Mouse (Mus musculus): ENCODE data around the gene Agbl4. TPM values are rescaled to one million over a fixed set of nuclear protein-coding genes. Genes with fewer than 3 reads are reported as not detected.
A peak's percentile ranks its signal among the peaks of the same experiment; 100 is the strongest.

Gene Agbl4
- polyA plus RNA-seq, 1 experiment from 2014 or later: 1.7 TPM

DNA sequence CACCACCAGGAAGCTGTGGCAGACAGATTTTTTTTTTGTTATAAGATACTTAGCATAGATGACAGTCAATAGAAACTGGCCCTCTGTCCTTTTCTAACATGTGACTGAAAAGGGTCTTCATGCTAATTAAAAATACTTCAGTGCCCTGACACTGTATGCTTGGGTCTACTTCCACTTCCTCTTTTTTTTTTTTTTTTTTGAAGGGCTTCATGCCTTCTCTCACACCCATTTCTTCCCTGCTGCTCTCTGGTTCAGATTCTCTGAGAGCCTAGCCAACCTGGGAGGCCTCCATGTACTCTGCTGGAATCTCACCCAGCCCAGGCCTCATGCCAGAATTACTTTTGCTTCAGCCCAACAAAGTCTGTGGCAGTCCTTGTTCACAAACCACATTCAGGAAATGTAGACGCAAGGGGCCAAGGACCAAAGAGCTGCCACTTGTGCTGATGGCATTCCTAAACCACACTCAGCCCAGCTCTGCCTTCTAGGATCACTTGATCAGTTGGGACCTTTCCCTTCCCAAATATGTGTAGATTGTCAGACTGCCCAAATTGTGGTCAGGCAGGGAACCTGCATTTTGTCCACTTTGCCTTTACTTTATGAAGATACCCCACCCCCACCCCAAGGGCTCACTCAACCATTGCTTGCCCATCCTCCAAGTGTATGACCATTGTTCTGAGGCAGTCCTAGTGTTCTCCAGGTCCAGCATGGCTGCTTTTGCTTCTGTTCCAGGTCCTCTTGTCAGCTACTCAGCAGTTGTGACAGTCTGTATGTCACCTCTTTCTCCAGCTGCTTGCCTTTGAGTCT lies 1045.2 kb downstream of the Agbl4 start:
- Histone ChIP-seq H3K9me3 (no peaks in the 10 kb centered on the region), H3K9ac (no peak overlapping the region), H3K4me2 (no peak overlapping the region), H3K27me3 (no peaks in the 10 kb centered on the region), H3K36me3 (peaks cover 25% of the 10 kb centered on the region), H3K4me3 (no peak overlapping the region), H3K4me1 (replicated peaks) (peaks cover 54% of the 10 kb centered on the region), H3K27ac (replicated peaks) (peak overlapping the region; percentile 83)
- WGBS: 69% methylated on average over 1 of the region's 1 CpGs
- no peak for ATAC-seq (ENCODE audit: low read depth)

DNA sequence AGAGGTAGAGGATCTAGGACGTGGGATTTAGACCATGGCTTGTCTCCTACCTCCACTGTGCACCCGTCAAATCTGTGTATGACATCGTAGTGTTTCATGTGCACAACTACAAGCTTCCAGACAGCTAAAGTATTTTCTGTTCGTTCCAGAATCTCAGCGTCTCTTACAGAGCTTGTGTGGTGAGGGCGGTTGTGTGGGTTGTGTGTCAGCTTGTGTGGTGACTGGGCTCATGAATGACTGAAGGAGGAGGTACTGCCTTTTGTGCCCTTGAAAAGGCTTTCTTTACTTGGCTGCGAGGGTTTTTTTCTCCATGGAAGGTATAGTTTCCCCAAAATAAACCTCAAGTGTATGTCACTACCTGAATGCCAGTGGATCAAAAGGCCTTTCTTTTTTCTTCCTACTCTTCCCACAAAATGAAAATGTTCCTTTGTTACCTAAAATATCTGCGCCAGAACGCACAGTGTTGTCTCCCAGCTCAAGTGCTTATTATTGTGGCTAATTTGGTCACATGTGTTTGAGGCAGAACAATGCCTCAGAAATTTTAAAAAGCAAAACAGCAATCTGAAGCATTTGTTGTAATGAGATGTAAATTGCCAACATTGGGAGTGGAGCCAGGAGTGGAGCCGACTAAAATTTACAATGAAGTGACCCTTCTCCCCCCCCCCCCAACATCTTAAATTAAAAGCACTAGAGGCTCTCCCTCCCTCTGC lies 1046.6 kb downstream of the Agbl4 start:
- 37% methylated on average over 10 of the region's 10 CpGs for WGBS

DNA sequence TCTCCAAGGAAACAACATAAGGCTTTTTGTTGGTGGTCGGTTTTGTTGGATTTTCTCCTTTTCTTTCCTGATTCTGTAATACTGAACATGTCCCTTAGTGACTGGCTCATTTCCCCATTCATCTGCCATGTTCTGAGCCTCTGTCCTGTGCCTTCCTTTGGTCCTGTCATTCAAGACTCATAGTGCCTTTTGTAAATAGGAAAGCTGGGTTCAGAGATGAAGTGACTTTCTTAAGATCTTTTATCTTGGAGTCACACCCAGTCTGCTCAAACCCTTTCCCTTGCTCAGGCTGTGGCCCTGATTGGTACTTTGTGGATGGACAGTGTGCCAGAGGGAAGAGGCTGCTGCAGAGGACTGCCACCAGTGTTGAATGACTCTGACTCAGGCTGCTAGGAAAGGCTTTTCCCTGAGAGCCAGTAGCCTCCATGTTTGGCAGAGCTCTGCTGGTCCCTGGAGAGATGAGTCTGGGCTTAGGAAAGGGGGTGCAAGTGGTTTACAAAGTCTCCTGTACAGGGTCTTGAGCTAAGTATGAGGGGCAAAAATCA lies 1047.2 kb downstream of the Agbl4 start:
- Histone ChIP-seq H3K4me1 (replicated peaks) (peaks cover 53% of the 10 kb centered on the region), H3K36me3 (peaks cover 32% of the 10 kb centered on the region), H3K4me3 (no peak overlapping the region), H3K27me3 (no peaks in the 10 kb centered on the region), H3K9me3 (no peaks in the 10 kb centered on the region), H3K27ac (replicated peaks) (peak overlapping the region; percentile 83), H3K4me2 (no peak overlapping the region), H3K9ac (no peak overlapping the region)
- 11% methylated on average over 1 of the region's 1 CpGs for WGBS
- peak; percentile 85 for ATAC-seq (ENCODE audit: low read depth)

More for the DNA sequence above, 1046.6 kb downstream of the Agbl4 start:
- no peaks in the 10 kb centered on the region for H3K9me3 ChIP-seq
- H3K27ac ChIP-seq (replicated peaks): peak overlapping the region; percentile 83
- H3K9ac ChIP-seq: peak overlapping the region; percentile 17; the same call in 1 of the 2 replicates
- H3K4me1 ChIP-seq (replicated peaks): peaks cover 53% of the 10 kb centered on the region
- no peak overlapping the region for H3K4me2 ChIP-seq
- H3K4me3 ChIP-seq: no peak overlapping the region
- peaks cover 26% of the 10 kb centered on the region for H3K36me3 ChIP-seq
- ATAC-seq (ENCODE audit: low read depth): peak; percentile 48
- H3K27me3 ChIP-seq: no peaks in the 10 kb centered on the region

DNA sequence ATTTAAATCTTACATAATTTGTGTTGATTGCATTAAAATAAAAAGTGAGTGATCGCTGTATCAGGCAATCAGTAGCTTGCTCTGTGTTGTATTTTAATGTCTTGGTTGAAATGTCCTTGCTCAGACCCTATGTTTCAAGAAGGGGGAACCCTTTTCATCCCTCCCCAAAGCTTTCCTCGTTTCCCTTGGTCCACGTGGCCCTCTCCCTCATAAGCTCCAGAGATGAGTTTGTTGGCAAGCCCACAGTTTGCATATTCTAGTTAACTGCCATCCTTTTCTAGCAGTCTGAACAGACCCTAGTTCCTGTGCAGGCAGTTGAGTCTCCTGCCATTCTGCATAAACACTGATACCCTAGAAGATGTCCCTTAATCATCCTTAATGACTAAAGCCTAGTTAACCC lies 1050.5 kb downstream of the Agbl4 start:
- Histone ChIP-seq H3K4me2 (no peak overlapping the region), H3K36me3 (peaks cover 41% of the 10 kb centered on the region), H3K27me3 (no peaks in the 10 kb centered on the region), H3K9me3 (no peaks in the 10 kb centered on the region), H3K27ac (replicated peaks) (no peak overlapping the region), H3K4me1 (replicated peaks) (peaks cover 26% of the 10 kb centered on the region), H3K4me3 (no peak overlapping the region), H3K9ac (no peak overlapping the region)
- no peak for ATAC-seq (ENCODE audit: low read depth)
- 94% methylated on average over 3 of the region's 3 CpGs for WGBS

DNA sequence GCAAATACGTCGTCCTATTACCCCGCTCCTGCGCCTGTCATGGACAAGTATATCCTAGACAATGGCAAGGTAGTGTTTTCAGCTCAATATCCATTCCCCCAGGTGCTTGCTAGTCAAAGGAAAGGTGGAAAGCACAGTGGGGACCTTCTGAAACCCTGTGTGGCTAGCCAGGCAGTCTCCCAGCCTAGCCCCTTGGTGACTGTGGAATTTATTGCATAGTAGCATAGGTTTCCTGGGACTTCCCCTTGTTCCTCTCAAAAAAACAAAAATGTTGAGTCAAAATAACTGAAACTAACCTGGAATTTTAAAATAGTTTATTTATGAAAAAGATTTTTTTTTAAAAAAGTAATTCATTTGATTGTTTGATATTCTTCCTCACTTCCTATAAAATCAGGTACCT lies 1051.1 kb downstream of the Agbl4 start:
- H3K36me3 ChIP-seq: peaks cover 48% of the 10 kb centered on the region
- no peak overlapping the region for H3K4me2 ChIP-seq
- ATAC-seq (ENCODE audit: low read depth): no peak
- peaks cover 20% of the 10 kb centered on the region for H3K4me1 ChIP-seq (replicated peaks)
- WGBS: 92% methylated on average over 4 of the region's 4 CpGs
- H3K9me3 ChIP-seq: no peaks in the 10 kb centered on the region
- H3K9ac ChIP-seq: no peak overlapping the region
- no peaks in the 10 kb centered on the region for H3K27me3 ChIP-seq
- H3K4me3 ChIP-seq: no peak overlapping the region
- no peak overlapping the region for H3K27ac ChIP-seq (replicated peaks)

DNA sequence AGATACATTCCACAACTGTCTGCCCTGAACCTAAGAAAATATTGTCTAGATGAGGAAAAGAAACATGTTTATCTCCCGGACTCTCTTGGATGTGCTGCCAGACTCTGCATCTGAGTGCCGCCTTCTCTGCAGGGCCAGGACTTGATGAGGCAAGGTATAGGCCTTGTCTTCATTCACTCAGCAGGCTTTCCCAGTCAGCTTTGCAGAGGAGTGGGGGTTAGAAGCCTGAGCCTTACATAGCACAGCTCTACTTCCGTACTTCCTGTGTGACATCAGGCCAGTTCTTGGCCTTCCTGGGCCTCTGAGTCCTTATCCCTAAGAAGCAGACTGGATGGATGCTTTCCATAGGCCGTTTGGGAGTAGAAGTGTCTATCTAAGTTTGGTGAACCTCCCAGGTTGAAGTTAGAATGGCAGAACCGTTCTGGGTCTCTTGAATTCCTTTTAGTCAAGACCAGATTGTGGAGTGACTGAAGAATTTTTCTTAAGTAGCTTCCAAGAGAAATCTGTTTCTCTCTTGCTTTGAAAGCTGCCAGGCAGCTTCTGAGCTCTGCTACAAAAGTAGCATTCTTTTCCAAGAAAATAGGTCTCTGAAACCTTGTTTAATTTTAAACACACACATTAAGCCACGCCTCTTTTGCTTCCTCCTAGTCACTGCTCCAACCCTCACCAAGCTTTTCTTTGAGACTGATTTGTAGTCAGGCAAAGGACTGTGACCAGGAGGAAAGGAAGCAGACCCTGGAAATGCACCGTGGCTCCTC lies 1052.2 kb downstream of the Agbl4 start:
- H3K27ac ChIP-seq (replicated peaks): no peak overlapping the region
- no peak overlapping the region for H3K4me3 ChIP-seq
- no peak for ATAC-seq (ENCODE audit: low read depth)
- H3K36me3 ChIP-seq: peaks cover 58% of the 10 kb centered on the region
- H3K9ac ChIP-seq: no peak overlapping the region
- peaks cover 9% of the 10 kb centered on the region for H3K4me1 ChIP-seq (replicated peaks)
- H3K9me3 ChIP-seq: no peaks in the 10 kb centered on the region
- H3K27me3 ChIP-seq: no peaks in the 10 kb centered on the region
- 79% methylated on average over 7 of the region's 7 CpGs for WGBS
- H3K4me2 ChIP-seq: no peak overlapping the region

DNA sequence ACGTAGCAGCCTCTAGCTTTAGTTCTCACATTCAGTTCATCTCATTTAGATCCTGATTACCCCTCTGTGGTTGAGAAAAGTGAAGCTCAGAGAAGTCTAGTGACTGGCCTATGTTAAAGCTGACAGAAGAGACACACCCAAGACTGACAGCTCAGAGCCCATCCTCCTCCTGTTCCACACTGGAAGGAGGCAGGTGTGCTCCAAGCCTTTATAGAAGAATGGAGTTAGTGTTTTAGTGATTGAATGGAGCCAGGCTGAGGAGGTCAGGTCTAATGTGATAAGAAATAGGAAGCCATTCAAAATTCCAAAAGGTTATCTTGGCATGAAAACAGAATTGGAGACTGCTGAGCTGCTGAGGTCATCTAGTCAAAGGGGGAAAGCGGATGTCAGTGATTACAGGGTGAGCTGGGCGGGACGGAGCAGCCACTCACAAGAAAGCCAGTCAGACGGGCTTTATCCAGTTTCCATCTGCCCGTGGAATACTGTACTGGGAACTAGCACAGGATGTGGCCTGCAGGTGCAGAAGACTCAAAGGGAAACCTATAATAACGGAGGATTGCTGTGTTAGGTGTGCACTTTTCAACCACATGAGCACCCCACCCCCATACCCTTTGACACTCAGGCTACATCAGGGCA lies 1053.9 kb downstream of the Agbl4 start:
- Histone ChIP-seq H3K27me3 (no peaks in the 10 kb centered on the region), H3K4me3 (no peak overlapping the region), H3K9ac (no peak overlapping the region), H3K9me3 (no peaks in the 10 kb centered on the region), H3K4me2 (no peak overlapping the region), H3K4me1 (replicated peaks) (peaks cover 12% of the 10 kb centered on the region), H3K36me3 (peaks cover 72% of the 10 kb centered on the region), H3K27ac (replicated peaks) (no peak overlapping the region)
- 84% methylated on average over 7 of the region's 7 CpGs for WGBS
- ATAC-seq (ENCODE audit: low read depth): no peak; the same call in 1 of the 2 replicates

DNA sequence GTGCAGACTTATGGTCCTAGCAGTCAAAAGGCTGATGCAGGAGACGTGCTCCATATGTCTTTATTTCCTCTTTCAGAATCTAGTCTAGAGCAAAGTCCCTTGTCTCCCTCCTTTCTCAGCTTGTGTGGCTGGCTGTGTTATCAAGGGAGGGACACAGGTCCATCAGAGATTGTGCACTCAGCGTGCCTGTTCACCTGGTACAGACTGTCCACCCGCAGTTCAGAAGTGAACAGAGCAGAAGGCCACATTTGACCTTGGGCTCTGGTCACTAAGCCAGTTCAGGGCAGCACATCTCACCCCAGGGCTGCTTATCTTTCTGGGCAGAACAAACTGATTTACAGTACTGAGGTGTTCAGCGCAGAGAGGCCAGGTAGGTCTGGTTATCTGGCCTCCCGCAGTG lies 1054.7 kb downstream of the Agbl4 start:
- Histone ChIP-seq H3K36me3 (peaks cover 65% of the 10 kb centered on the region), H3K4me3 (no peak overlapping the region), H3K9me3 (no peaks in the 10 kb centered on the region), H3K9ac (no peak overlapping the region), H3K27ac (replicated peaks) (no peak overlapping the region), H3K27me3 (no peaks in the 10 kb centered on the region), H3K4me2 (no peak overlapping the region), H3K4me1 (replicated peaks) (peaks cover 20% of the 10 kb centered on the region)
- 90% methylated on average over 5 of the region's 5 CpGs for WGBS
- no peak for ATAC-seq (ENCODE audit: low read depth)

DNA sequence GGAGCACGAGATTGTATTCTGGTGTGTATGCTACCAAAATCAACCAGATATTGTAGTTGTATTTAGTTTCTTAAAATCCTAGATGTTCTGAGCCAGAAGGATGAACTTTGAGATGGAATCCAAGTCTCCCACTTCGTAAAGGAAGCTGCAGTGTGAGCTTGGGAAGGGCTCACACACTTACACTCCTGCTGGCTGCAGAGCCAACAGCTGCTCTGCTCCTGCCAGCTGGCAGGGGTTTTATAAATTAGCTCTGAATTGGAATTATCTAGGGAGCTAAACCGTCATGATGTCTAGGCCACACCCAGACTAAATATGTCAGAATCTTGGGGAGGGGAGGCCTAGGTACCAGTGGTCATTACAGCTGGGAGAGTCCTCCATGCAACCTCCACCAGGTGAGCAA lies 1055.8 kb downstream of the Agbl4 start:
- no peaks in the 10 kb centered on the region for H3K27me3 ChIP-seq
- peaks cover 31% of the 10 kb centered on the region for H3K4me1 ChIP-seq (replicated peaks)
- H3K27ac ChIP-seq (replicated peaks): no peak overlapping the region
- no peaks in the 10 kb centered on the region for H3K9me3 ChIP-seq
- H3K4me3 ChIP-seq: no peak overlapping the region
- no peak overlapping the region for H3K4me2 ChIP-seq
- peaks cover 67% of the 10 kb centered on the region for H3K36me3 ChIP-seq
- no peak overlapping the region for H3K9ac ChIP-seq
- 60% methylated on average over 3 of the region's 3 CpGs for WGBS
- no peak for ATAC-seq (ENCODE audit: low read depth)

DNA sequence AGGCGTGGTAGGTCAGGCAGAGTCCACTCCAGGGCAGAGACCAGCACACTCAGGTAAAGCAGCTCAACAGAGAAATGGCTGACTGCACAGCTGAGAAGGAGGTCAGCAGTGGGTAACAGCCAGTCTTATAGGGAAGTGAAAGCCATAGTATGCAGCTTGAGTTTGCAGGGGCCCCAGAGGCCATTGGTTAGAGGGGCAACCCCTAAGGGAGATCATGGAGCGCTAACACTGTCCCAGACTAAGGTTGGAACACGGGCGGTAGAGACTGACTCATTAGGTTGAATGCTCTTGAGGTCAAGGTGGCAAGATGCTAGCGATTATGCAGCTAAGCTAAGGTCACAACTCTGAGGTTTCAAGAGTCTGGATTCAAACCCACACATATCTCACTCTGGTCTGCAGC lies 1058.2 kb downstream of the Agbl4 start:
- no peaks in the 10 kb centered on the region for H3K27me3 ChIP-seq
- no peak overlapping the region for H3K27ac ChIP-seq (replicated peaks)
- 0 out of 2 replicates have a peak, but pooled peaks have one; percentile 13 for ATAC-seq (ENCODE audit: low read depth)
- peaks cover 36% of the 10 kb centered on the region for H3K4me1 ChIP-seq (replicated peaks)
- H3K36me3 ChIP-seq: peaks cover 70% of the 10 kb centered on the region
- no peaks in the 10 kb centered on the region for H3K9me3 ChIP-seq
- H3K9ac ChIP-seq: no peak overlapping the region
- no peak overlapping the region for H3K4me3 ChIP-seq
- WGBS: 83% methylated on average over 5 of the region's 5 CpGs
- H3K4me2 ChIP-seq: no peak overlapping the region

DNA sequence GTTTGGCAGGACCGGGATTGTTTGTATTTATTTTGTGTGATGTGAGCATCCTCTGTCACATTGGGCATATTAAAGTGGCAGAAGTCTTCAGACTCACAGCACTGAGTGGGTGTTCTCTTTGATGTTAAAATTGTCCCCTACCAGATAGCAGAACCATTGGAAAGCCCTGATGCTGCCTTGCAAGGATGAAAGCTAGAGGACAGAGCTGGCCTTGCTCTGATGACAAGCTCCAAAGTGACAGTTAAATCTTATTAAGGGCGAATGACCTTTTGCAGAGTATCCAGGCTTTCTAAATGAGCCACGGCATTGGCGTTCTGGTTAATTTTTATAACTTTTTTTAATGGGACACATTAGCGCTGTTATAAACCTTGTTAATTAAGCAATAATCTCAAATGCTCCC lies 1060.1 kb downstream of the Agbl4 start:
- Histone ChIP-seq H3K4me2 (no peak overlapping the region), H3K36me3 (peaks cover 68% of the 10 kb centered on the region), H3K9me3 (no peaks in the 10 kb centered on the region), H3K4me3 (no peak overlapping the region), H3K27ac (replicated peaks) (peak overlapping the region; percentile 72), H3K9ac (no peak overlapping the region), H3K27me3 (no peaks in the 10 kb centered on the region), H3K4me1 (replicated peaks) (peaks cover 32% of the 10 kb centered on the region)
- 50% methylated on average over 5 of the region's 5 CpGs for WGBS
- peak; percentile 10; the same call in 1 of the 2 replicates for ATAC-seq (ENCODE audit: low read depth)

Measured in neural tube, embryonic 13.5 days (tissue).